19 mouse cellular contexts compared by ENCODE assay signal in the genomic region with DNA sequence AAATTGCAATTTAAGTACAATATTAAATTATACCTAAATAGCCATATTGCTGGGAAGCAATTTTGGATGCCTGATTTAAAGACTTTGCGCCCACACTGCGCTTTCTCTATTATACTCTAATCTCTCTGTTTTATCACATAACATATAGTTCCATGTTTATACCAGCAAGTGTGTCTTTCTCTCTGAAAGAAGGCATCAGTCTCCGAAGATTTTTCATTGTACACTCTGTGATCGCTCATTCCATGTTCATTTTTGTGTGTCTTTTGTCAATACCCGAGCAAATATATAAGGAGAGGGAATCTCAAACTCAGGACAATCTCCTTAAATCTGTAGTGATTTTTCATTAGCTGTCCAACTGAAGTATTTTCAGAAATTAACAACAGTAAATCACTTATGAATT.
DNase-seq lines count a peak whose midpoint lies in the region; ATAC-seq lines count a peak whose summit lies in the region.
"Had no signal": no experiment of that assay in that cellular context is flagged by ENCODE, and none has a peak within 500 bp of the region (broad histone marks: within the 10 kb centered on the region; RNA-seq: fewer than 3 reads in every experiment).

No protein-coding gene starts in this region.

- H3K9ac ChIP-seq in forebrain, embryonic 11.5 days (ENCODE audit: low read length) = no peak overlapping the region
- no peak overlapping the region for H3K9ac ChIP-seq in hindbrain, embryonic 12.5 days
- no peak overlapping the region for H3K9ac ChIP-seq in midbrain, embryonic 12.5 days (replicated peaks)
- no peak overlapping the region; the same call in 1 of the 2 replicates for H3K9ac ChIP-seq in neural tube, embryonic 15.5 days (replicated peaks)
- H3K9ac ChIP-seq: embryonic facial prominence, embryonic 13.5 days; limb, embryonic 15.5 days; stomach, embryonic 15.5 days had no signal

- H3K4me3 ChIP-seq in forebrain, embryonic 11.5 days (ENCODE audit: low read depth, low read length) = no peak overlapping the region
- no peak overlapping the region for H3K4me3 ChIP-seq in forebrain, embryonic 10.5 days
- H3K4me3 ChIP-seq in hindbrain, embryonic 12.5 days = no peak overlapping the region
- H3K4me3 ChIP-seq in midbrain, embryonic 12.5 days = no peak overlapping the region
- no peak overlapping the region for H3K4me3 ChIP-seq in neural tube, embryonic 15.5 days (replicated peaks)
- H3K4me3 ChIP-seq: embryonic facial prominence, embryonic 13.5 days; limb, embryonic 15.5 days; stomach, embryonic 15.5 days had no signal

- H3K4me1 ChIP-seq in forebrain, embryonic 11.5 days (replicated peaks; ENCODE audit: control insufficient read depth, insufficient read depth, low read length) = no peaks in the 10 kb centered on the region
- H3K4me1 ChIP-seq in forebrain, embryonic 10.5 days = peaks cover 24% of the 10 kb centered on the region
- peaks cover 3% of the 10 kb centered on the region; the same call in 1 of the 2 replicates for H3K4me1 ChIP-seq in hindbrain, embryonic 12.5 days
- peaks cover 24% of the 10 kb centered on the region for H3K4me1 ChIP-seq in midbrain, embryonic 12.5 days
- H3K4me1 ChIP-seq in neural tube, embryonic 15.5 days = peaks cover 8% of the 10 kb centered on the region
- H3K4me1 ChIP-seq: embryonic facial prominence, embryonic 13.5 days; limb, embryonic 15.5 days; stomach, embryonic 15.5 days had no signal

- peak overlapping the region; percentile 15; the same call in 1 of the 2 replicates for H3K4me2 ChIP-seq in forebrain, embryonic 11.5 days (ENCODE audit: low read depth, low read length, severe bottlenecking)
- H3K4me2 ChIP-seq in hindbrain, embryonic 12.5 days (replicated peaks) = peak overlapping the region; percentile 36
- peak overlapping the region; percentile 37; the same call in 1 of the 2 replicates for H3K4me2 ChIP-seq in midbrain, embryonic 12.5 days (replicated peaks)
- peak overlapping the region; percentile 42 for H3K4me2 ChIP-seq in neural tube, embryonic 15.5 days
- H3K4me2 ChIP-seq: limb, embryonic 15.5 days; stomach, embryonic 15.5 days had no signal

- no peaks in the 10 kb centered on the region for H3K36me3 ChIP-seq in forebrain, embryonic 11.5 days (ENCODE audit: control insufficient read depth, insufficient read depth, low read length)
- H3K36me3 ChIP-seq in forebrain, embryonic 10.5 days (replicated peaks) = no peaks in the 10 kb centered on the region
- no peaks in the 10 kb centered on the region for H3K36me3 ChIP-seq in hindbrain, embryonic 12.5 days
- no peaks in the 10 kb centered on the region for H3K36me3 ChIP-seq in midbrain, embryonic 12.5 days
- no peaks in the 10 kb centered on the region for H3K36me3 ChIP-seq in neural tube, embryonic 15.5 days
- H3K36me3 ChIP-seq: embryonic facial prominence, embryonic 13.5 days; G1E; limb, embryonic 15.5 days; stomach, embryonic 15.5 days had no signal

- H3K9me3 ChIP-seq in forebrain, embryonic 11.5 days (ENCODE audit: control insufficient read depth, low read length) = no peaks in the 10 kb centered on the region
- H3K9me3 ChIP-seq in forebrain, embryonic 10.5 days = no peaks in the 10 kb centered on the region
- no peaks in the 10 kb centered on the region for H3K9me3 ChIP-seq in hindbrain, embryonic 12.5 days (replicated peaks)
- no peaks in the 10 kb centered on the region for H3K9me3 ChIP-seq in midbrain, embryonic 12.5 days
- no peaks in the 10 kb centered on the region for H3K9me3 ChIP-seq in neural tube, embryonic 15.5 days (replicated peaks)
- H3K9me3 ChIP-seq: embryonic facial prominence, embryonic 13.5 days; G1E; limb, embryonic 15.5 days; stomach, embryonic 15.5 days had no signal

- peak; percentile 19 for ATAC-seq in forebrain, embryonic 11.5 days (replicated peaks; ENCODE audit: low FRiP score)
- ATAC-seq in hindbrain, embryonic 12.5 days (ENCODE audit: low FRiP score) = peak; percentile 26; the same call in 1 of the 2 replicates
- ATAC-seq in midbrain, embryonic 12.5 days (ENCODE audit: low FRiP score, low read depth) = 0 out of 2 replicates have a peak, but pooled peaks have one; percentile 11
- peak; percentile 42 for ATAC-seq in neural tube, embryonic 15.5 days (ENCODE audit: low FRiP score)
- ATAC-seq: CD4-positive, CD25-positive, alpha-beta regulatory T cell, adult 4 months had no signal

- no peak for DNase-seq in forebrain, embryonic 11.5 days (ENCODE audit: low spot score)
- no peak for DNase-seq in forebrain, embryonic 10.5 days (ENCODE audit: extremely low spot score, low spot score)
- DNase-seq in spleen, postnatal 10 days (ENCODE audit: low spot score in 2 of 2) = no peak
- no peak for DNase-seq in left cerebral cortex, adult 11 months (ENCODE audit: low spot score)
- no peak for DNase-seq in lung, postnatal 36 days
- DNase-seq: cerebellum, adult 9-10 months; heart, adult 18-20 months; kidney, adult 2 months; kidney, postnatal 25 days; lung, postnatal 10 days; retina, postnatal 1 day had no signal

- peak overlapping the region; percentile 68 for H3K27ac ChIP-seq in forebrain, embryonic 11.5 days (ENCODE audit: low read depth, low read length)
- H3K27ac ChIP-seq in forebrain, embryonic 10.5 days = no peak overlapping the region
- peak overlapping the region; percentile 89 for H3K27ac ChIP-seq in hindbrain, embryonic 12.5 days
- peak overlapping the region; percentile 90 for H3K27ac ChIP-seq in midbrain, embryonic 12.5 days (replicated peaks)
- H3K27ac ChIP-seq in neural tube, embryonic 15.5 days (replicated peaks) = peak overlapping the region; percentile 89
- H3K27ac ChIP-seq: embryonic facial prominence, embryonic 13.5 days; limb, embryonic 15.5 days; stomach, embryonic 15.5 days had no signal

- WGBS in forebrain, embryonic 11.5 days = 76% methylated on average over 5 of the region's 5 CpGs
- WGBS in forebrain, embryonic 10.5 days = 92% methylated on average over 5 of the region's 5 CpGs
- WGBS in hindbrain, embryonic 12.5 days = 66% methylated on average over 5 of the region's 5 CpGs
- 73% methylated on average over 5 of the region's 5 CpGs for WGBS in midbrain, embryonic 12.5 days
- WGBS in neural tube, embryonic 15.5 days = 46% methylated on average over 5 of the region's 5 CpGs

- H3K27me3 ChIP-seq in forebrain, embryonic 11.5 days (ENCODE audit: control insufficient read depth, insufficient read depth, low read length) = no peaks in the 10 kb centered on the region
- H3K27me3 ChIP-seq in forebrain, embryonic 10.5 days (ENCODE audit: poor library complexity, severe bottlenecking) = no peaks in the 10 kb centered on the region
- no peaks in the 10 kb centered on the region for H3K27me3 ChIP-seq in hindbrain, embryonic 12.5 days
- no peaks in the 10 kb centered on the region for H3K27me3 ChIP-seq in midbrain, embryonic 12.5 days
- H3K27me3 ChIP-seq in neural tube, embryonic 15.5 days (replicated peaks) = no peaks in the 10 kb centered on the region
- H3K27me3 ChIP-seq: embryonic facial prominence, embryonic 13.5 days; limb, embryonic 15.5 days; stomach, embryonic 15.5 days had no signal
